Mouse (Mus musculus): Measurements from ENCODE around the gene Gucy2g.

Gene Gucy2g

DNA sequence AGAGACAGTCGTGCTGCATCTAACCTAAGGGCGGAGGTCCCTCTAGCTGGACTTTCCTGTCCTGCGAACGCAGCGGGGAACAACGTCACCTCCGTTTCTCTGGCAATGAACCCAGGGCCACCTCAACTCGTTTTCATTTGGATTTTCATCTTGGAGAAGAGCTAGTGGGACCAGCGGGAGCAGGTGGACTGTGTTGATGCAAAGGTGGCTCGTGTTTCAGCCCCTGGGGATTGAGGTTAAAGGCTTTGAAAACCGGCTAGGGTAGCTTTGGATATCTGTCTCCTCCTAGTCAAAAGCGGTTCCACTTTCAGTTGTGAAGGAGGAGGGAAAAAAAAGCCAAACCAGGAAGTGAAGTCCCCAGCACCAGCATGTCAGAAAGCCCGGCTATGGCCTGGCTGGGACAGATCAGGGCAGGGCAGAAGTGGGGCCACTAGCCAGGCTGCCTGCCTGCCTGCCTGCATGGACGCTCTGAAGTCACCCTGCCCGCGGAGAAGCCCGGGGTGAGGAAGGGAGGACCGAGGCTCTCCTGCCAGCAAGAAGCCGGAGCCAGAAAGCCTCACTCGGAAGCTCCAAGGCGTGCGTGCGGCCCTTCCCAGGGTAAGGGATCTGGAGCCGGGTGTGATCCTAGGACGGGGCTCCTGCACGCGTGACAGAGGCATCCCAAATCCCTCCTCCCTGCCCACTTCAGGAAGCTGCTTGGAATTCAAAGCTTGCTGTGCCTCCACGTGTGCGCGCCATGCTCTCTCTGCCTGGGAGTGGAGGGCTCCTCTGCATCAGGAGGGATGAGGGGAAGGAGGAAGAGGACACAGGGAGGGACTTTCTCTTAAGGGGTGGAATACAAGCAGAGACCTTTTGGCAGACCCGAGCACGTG lies 12.8 kb upstream of the Gucy2g start:
- POLR2A ChIA-PET = interaction anchor here (0.5 to 2.8 kb wide), 29 partner anchors 8 to 745 kb away, joined by 3 to 25 read pairs (median 4); partner anchors contain the start of genes Vti1a (in 1 of the 4) and Zdhhc6 (in 1 of the 4)
- CTCF ChIA-PET = interaction anchor here (0.7 to 1.9 kb wide), 6 partner anchors 35 to 1079 kb away, joined by 3 to 7 read pairs (median 4); no protein-coding TSS in a partner anchor

DNA sequence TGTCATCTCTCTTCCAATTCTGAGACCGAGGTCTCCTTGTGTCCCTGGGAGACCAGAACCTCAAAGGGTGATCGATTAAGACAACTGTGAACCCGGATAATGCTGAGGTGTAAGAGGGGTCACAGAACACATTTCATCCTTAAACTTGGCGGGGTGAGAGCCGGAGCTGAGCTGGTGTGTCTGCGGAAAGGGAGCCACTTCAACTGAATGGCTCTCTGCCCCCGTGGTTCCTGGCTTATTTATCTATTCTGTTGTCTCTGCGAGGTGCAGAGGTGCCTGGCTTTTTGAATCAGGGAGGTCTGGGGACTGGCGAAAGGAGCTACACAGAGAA lies 12.2 kb upstream of the Gucy2g start:
- POLR2A ChIA-PET = interaction anchor here (0.6 to 2.8 kb wide), 22 partner anchors 8 to 238 kb away, joined by 3 to 25 read pairs (median 8); partner anchors contain the start of genes Vti1a (in 1 of the 4) and Zdhhc6 (in 1 of the 4)
- CTCF ChIA-PET = interaction anchor here in 3 of 4 experiments (1.1 to 1.9 kb wide), 5 partner anchors 34 to 79 kb away, joined by 3 to 7 read pairs (median 3); no protein-coding TSS in a partner anchor

DNA sequence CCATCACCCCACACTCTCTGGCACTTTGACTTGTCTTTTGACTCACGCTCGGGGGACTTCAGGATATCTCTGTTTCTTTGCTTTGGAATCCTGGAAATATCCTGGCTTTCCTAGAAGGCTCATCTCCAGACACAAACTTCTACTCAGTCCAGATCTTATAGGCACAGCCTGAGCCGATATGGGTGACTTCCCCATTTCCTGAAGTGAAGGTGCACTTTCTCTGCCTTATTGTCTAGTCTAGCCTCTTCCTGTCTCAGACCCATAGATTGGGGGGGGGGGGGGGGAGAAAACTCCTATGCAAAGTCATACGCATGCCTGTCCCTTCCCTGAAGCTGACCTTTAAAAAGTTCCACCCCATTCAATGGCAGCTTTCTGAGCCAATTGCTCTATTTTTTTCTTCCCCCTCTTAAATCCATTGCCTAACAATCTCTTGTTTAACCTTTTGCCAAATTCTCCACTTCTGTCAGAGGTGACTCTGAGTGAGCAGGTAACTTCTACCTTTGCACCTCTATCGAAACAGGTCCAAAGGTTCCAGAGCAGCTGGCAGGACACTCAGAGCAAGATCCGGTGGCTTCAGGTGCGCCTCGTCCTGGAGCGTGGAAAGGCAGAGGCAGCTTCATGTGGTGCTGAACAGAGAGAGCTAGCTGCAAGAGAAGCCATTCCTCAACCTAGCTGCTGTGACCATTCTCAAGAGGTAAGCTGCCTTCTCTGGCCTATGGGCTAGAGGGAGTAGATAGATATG lies 10.5 kb upstream of the Gucy2g start, which contains the start of gene Acsl5:
Gene Acsl5 (plus strand): TSS at position 556 of the 742 bp plus-strand sequence.
- ChIA-PET CTCF (interaction anchor here in 3 of 4 experiments (0.6 to 1.6 kb wide), 4 partner anchors 32 to 1164 kb away, joined by 3 to 9 read pairs (median 4); no protein-coding TSS in a partner anchor), POLR2A (interaction anchor here in 1 of 4 experiments (2.0 kb wide), 1 partner anchor 64 kb away, joined by 6 read pairs; the partner anchor contains the start of genes Vti1a and Zdhhc6)

DNA sequence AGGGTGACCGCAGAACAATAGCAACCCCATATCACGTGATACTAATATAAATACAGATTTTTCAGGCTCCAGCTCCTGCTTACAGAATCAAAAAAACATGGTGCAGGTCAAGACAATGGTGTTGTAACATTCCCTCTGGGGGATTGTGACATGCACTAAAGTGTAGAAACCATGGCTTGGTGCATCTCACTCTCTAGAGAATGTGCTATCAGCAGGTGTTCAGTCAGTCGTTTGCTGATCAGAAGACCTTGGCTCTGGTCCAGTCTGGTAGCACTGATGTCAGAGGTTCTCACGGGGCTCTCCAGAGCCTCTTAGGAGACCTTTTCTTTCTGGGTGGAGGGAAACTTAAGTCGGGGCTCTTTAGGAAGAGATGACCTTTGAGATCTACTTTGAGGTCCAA lies 9.4 kb upstream of the Gucy2g start:
- POLR2A ChIA-PET = no interaction called here
- CTCF ChIA-PET = interaction anchor here in 1 of 4 experiments (1.0 kb wide), 1 partner anchor 82 kb away, joined by 3 read pairs; no protein-coding TSS in a partner anchor

DNA sequence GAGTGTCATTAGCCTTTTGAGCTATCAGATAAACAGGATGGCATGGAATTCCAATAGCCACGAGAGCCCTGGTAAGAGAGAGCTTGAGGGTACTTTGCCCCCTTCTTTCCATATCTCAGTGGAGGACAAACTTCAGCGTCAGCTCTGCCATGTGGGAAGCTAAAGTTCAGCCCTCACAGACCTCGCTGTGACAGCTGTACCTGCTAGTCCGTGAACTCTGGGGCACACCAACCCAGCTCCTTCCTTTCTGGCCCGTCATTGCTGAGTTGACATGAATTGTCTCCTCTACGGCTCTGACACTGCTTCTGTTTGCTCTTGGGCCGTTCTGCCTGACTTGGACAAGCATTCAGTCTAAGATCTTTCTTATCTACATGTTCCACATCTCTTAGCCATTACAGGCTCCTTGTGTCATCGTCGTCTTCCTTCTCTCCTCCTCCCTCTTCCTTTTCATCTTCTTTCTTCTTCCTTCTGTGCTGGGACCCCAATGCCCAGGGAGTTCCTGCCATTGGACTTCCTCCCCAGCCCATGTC lies 7.0 kb upstream of the Gucy2g start:
- CTCF ChIA-PET = no interaction called here

DNA sequence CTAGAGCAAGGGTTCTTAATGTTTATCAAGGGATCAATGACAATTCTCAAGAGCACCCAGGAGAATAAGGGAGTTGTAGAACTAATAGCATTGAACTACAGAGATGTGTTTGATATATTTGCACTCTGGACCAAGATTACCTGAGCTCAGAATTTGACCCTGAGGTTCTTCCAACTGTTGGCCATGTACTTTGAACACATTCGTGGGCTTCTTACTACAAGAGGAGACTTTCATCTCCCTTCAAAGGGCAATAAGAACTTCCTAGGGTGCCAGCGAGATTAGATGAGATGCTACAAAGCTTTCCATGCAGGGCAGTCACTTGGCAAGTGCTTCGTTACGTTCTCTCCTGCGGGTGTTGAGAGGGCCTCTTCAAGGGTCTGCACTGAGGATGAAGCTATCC lies 6.5 kb upstream of the Gucy2g start:
- CTCF ChIA-PET = no interaction called here
- POLR2A ChIA-PET = interaction anchor here in 1 of 4 experiments (0.7 kb wide), 1 partner anchor 22 kb away, joined by 3 read pairs; no protein-coding TSS in a partner anchor

More for the DNA sequence above, 7.0 kb upstream of the Gucy2g start:
- POLR2A ChIA-PET = interaction anchor here in 1 of 4 experiments (0.7 kb wide), 1 partner anchor 23 kb away, joined by 3 read pairs; no protein-coding TSS in a partner anchor

DNA sequence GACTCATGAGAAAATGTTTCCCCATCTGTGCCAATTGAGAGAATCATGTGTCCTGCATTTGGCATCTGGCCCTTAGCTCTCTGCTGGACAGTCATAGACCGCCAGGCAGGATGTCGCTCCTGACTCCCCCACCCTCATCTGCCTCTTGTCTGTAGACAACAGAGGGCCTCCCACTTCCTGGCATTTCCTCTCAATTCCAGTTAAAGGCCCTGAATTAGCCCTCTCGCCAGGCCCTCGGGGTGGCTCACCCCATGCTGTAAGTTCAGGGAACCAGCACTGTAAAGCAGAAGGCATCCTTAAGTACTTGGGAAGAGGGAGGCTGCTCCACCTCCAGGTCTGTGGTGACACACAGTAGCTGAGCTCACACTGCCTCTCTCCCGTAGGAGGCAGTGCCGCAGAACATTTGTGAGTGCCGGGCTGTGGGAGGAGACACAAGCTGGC lies 3.8 kb upstream of the Gucy2g start:
- ChIA-PET POLR2A (interaction anchor here in 3 of 4 experiments (0.9 to 1.5 kb wide), 5 partner anchors 9 to 35 kb away, joined by 3 to 4 read pairs (median 4); no protein-coding TSS in a partner anchor), CTCF (interaction anchor here in 3 of 4 experiments (0.6 to 2.3 kb wide), 7 partner anchors 14 to 88 kb away, joined by 3 to 11 read pairs (median 3); no protein-coding TSS in a partner anchor)

DNA sequence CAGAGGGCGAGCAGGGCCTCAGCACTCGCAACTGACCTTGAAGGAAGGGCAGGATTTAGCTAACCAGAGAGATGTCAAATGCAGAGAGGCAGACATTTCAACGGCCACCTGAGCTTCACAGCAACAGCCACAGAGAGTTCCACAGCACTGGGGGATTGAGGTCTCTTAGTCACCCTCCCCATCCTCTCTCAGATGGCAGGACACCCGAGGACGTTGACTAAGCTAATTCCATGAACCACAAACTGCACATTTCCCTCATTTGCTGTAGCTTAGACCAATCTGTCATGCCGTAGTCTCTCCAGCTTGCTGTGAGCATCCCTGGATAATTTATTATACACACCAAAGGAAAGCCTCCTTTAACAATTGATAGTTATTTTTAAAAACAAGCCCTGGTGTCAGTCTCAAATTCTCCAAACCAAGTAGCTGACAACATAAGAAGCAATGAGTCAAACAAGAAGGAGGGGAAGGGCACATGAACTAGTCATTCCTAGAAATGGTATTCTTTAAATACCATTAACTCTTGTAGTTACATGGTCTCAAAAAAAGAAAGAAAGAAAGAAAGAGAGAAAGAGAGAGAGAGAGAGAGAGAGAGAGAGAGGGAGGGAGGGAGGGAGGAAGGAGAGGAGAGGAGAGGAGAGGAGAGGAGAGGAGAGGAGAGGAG lies 1.1 kb downstream of the Gucy2g start:
- ChIA-PET POLR2A (interaction anchor here in 2 of 4 experiments (0.6 to 2.8 kb wide), 3 partner anchors 10 to 197 kb away, joined by 3 to 8 read pairs (median 4); no protein-coding TSS in a partner anchor), CTCF (interaction anchor here in 2 of 4 experiments (0.5 to 0.8 kb wide), 2 partner anchors 41 to 962 kb away, joined by 3 to 5 read pairs; no protein-coding TSS in a partner anchor)

DNA sequence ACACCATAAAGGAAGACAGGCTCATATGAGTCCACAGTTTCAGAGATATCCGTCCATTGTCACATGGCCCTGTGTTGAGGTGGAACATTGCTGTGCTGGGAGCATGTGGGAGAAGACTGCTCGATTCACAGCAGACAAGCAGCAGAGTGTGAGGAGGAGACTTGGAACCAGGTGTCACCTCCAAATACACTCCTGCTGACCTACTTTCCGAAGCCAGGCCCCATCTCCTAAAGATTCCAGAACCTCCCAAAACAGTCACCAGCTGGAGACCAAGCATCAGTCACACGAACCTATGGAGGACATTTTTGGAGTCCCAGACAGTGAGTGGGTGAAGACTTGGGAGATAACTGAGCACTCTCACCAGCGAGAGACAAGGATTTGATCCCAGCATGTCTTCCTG lies 4.5 kb downstream of the Gucy2g start:
- ChIA-PET POLR2A (interaction anchor here in 1 of 4 experiments (0.9 kb wide), 1 partner anchor 66 kb away, joined by 3 read pairs; no protein-coding TSS in a partner anchor), CTCF (interaction anchor here in 1 of 4 experiments (3.3 kb wide), 1 partner anchor 19 kb away, joined by 10 read pairs; no protein-coding TSS in a partner anchor)

DNA sequence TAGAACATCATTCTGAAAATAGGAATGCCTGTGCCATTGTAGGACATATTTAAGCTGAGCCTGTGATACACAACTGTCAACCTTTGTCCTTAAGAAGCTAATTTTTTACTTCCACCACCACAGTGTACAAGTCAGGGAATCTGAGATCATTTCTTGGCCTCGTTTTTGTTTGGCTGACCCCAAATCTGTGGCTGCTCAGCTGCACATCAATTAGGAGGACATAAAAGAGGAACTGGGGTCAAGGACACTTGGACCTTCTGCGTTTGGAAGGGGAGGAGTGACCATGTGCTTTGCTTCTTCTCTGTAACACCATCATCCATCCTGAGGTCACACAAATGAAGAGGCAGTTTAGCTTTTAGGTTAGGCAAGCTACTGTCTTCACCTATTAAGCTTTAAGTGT lies 5.0 kb downstream of the Gucy2g start:
- CTCF ChIA-PET = interaction anchor here in 2 of 4 experiments (0.7 to 3.3 kb wide), 2 partner anchors 18 to 468 kb away, joined by 3 to 10 read pairs; no protein-coding TSS in a partner anchor
- POLR2A ChIA-PET = interaction anchor here in 1 of 4 experiments (0.9 to 2.3 kb wide), 2 partner anchors 18 to 66 kb away, joined by 3 to 9 read pairs; no protein-coding TSS in a partner anchor

DNA sequence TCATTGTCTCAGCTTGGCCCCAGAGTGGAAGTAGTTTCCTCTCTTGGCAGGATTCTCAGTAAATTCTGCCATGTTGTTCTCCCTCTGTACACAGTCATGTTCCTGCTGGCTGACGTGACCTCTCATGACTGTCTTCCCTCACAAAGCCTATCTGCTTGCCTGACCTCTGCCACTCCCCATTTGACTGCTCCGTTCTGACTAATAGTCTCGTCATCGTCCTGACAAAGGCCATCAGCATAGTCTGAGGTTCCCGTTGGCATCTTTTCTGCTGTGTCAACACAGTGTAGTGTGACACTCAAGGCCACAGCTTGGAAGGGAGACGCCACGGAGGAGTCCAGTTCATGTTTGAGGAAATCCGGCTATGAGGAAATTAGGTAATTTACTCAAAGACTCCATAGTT lies 8.9 kb downstream of the Gucy2g start:
- CTCF ChIA-PET = no interaction called here
- POLR2A ChIA-PET = interaction anchor here in 2 of 4 experiments (0.6 to 1.6 kb wide), 2 partner anchors 22 to 172 kb away, joined by 4 read pairs; no protein-coding TSS in a partner anchor

DNA sequence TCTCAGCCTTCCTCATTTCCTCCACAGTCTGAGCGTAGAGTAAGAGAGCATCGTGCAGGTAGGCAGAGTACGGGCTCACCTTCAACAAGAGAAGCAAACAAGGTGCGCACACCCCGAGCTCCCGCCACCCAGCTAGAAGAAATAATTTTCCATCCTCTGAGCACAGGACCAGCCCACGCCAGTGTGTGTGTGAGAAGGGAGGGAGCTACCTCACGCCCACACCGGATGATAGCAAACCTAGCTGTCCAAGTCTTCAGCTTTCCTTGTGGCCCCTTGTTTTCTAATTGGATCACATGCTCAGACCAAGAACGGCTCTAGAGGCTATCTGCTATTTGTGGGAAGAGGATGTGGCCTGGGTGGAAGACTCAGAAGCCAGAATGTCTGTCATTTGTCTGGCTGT lies 10.0 kb downstream of the Gucy2g start:
- ChIA-PET POLR2A (interaction anchor here in 3 of 4 experiments (0.7 to 2.6 kb wide), 6 partner anchors 9 to 25 kb away, joined by 3 to 8 read pairs (median 4); no protein-coding TSS in a partner anchor), CTCF (interaction anchor here (0.5 to 2.1 kb wide), 7 partner anchors 13 to 969 kb away, joined by 3 to 12 read pairs (median 4); no protein-coding TSS in a partner anchor)

DNA sequence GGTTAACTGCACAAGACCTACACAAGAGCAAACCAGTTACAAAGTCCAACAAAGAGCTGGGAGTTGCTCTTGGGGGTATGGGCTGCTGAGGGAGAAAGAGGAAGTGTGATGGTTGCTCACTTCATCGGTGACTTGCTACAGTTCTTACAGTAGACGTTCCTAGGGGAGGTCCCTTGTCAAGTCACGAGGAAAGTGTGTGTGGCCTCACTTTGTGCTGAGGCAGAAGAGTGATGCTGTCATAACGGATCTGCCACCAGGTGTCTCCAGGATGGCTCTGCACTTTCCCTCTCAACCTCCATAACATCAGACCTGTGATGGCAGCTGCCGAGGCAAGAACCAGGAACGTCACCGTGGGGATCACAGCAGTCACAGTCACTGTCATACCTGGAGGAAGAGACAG lies 13.9 kb downstream of the Gucy2g start:
- ChIA-PET CTCF (interaction anchor here in 3 of 4 experiments (0.7 to 1.5 kb wide), 3 partner anchors 9 to 77 kb away, joined by 3 to 7 read pairs (median 4); no protein-coding TSS in a partner anchor), POLR2A (interaction anchor here in 2 of 4 experiments (0.6 to 3.2 kb wide), 9 partner anchors 8 to 1336 kb away, joined by 3 to 16 read pairs (median 4); partner anchors contain the start of genes Vti1a (in 1 of the 2) and Zdhhc6 (in 1 of the 2))

DNA sequence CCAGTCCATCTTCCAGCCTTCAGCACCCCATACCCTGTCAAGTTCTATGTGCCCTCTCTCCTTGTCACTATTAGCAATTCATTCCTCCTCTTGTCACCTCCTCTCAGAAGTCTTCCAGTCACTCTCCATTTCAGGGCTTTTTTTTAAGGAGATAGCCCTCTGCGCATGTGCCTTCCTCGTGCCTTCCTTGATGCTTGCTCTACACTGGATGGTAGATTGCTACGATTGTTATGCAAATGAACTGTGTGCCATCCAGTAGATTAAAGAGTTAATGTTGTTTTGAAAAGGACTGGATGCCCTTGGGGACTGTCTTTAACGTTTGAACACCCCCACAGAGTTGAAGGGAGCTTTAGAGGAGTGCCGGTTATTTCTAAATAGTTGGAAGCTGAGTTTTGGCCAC lies 14.4 kb downstream of the Gucy2g start:
- POLR2A ChIA-PET = interaction anchor here in 2 of 4 experiments (1.0 to 3.2 kb wide), 9 partner anchors 8 to 1336 kb away, joined by 3 to 16 read pairs (median 4); partner anchors contain the start of genes Vti1a (in 1 of the 2) and Zdhhc6 (in 1 of the 2)

DNA sequence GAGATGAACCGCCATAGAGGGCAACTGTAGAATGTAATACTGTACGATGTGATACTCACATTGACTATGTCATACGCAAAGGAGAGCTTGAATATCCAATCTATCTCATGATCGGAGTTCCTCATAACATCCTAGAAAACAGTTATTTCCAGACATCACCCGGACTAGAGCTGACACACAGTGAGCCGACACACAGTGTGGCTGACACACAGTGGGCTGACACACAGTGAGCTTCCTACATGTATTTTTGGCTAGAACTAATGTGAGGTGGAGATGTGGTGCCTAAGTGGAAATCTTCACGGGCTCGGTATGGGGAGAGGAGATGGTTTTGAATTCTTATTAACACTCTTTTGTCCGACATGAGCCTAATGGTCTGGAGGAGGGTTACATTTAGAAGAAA lies 18.8 kb downstream of the Gucy2g start:
- POLR2A ChIA-PET = interaction anchor here in 2 of 4 experiments (0.6 to 2.8 kb wide), 5 partner anchors 9 to 1252 kb away, joined by 3 to 7 read pairs (median 4); no protein-coding TSS in a partner anchor
- CTCF ChIA-PET = interaction anchor here in 1 of 4 experiments (1.0 kb wide), 1 partner anchor 9 kb away, joined by 4 read pairs; no protein-coding TSS in a partner anchor

More for the DNA sequence above, 14.4 kb downstream of the Gucy2g start:
- CTCF ChIA-PET = interaction anchor here in 3 of 4 experiments (0.7 to 2.1 kb wide), 4 partner anchors 9 to 106 kb away, joined by 3 to 7 read pairs (median 5); no protein-coding TSS in a partner anchor

DNA sequence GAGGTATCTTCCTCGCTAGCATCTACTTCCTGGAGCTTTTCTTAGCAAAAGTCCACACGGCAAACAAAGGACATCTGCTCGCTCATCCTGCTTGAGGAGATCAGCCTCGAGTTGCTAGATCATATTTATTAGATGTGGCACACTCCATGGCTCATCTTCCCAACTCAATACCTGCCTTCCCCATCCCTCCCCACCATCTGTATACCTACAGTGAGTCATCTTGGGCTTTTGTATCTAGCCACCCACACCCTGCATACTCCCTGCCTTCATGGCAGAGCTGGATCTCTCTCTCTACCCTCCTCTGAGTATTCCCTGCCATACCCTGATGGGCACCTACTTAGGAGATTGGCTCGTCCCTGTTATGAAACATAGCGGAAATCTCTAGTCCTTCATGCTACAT lies 19.8 kb downstream of the Gucy2g start:
- CTCF ChIA-PET = interaction anchor here in 2 of 4 experiments (0.6 to 0.7 kb wide), 2 partner anchors 14 to 335 kb away, joined by 3 read pairs; no protein-coding TSS in a partner anchor
- POLR2A ChIA-PET = interaction anchor here in 2 of 4 experiments (1.0 to 2.8 kb wide), 3 partner anchors 10 to 70 kb away, joined by 3 to 7 read pairs (median 4); no protein-coding TSS in a partner anchor

Data from embryonic stem cell, embryonic (primary cell).